Mouse (Mus musculus) adrenal gland, adult 8-10 months (tissue): ENCODE data around the gene Nipal3. TPM values are rescaled to one million over a fixed set of nuclear protein-coding genes. Genes with fewer than 3 reads are reported as not detected.
A peak's percentile ranks its signal among the peaks of the same experiment; 100 is the strongest.

ENCODE experiments used
- DNase-seq: peaks from one replicate; pipeline ENCODE4 v3.0.0; 2022
- microRNA-seq, 2 experiments: library from miRNA; unstranded; fragments of <30 nt; microRNA quantifications; one replicate each; pipeline ENCODE4 v1.2.0; 2022
- total RNA-seq, 4 experiments: library from RNA; stranded (reverse); gene quantifications; 2 replicates each; pipeline ENCODE4 v1.2.4; 2022

Nipal3 gene
- total RNA-seq, 4 experiments from 2014 or later, result 22.1 to 31.0 (median 26.2) TPM

- no peak for DNase-seq
These were observed 61.8 kb downstream of the Nipal3 start for GRCm38 (mm10) chr4:135433086-135433442.

- DNase-seq, result peak; percentile 50
These were observed 64.7 kb downstream of the Nipal3 start for GRCm38 (mm10) chr4:135429990-135430760.

- no peak for DNase-seq
These were observed 65.5 kb downstream of the Nipal3 start for GRCm38 (mm10) chr4:135429383-135429782.

- DNase-seq, result no peak
These were observed 68.3 kb downstream of the Nipal3 start for GRCm38 (mm10) chr4:135426587-135426986.

GRCm38 (mm10) chr4:135425625-135426024, 69.2 kb downstream of the Nipal3 start:
- no peak for DNase-seq

GRCm38 (mm10) chr4:135420961-135421360, 73.9 kb downstream of the Nipal3 start:
- no peak for DNase-seq

- DNase-seq, result no peak
These were observed 74.4 kb downstream of the Nipal3 start for GRCm38 (mm10) chr4:135420416-135420815.

- DNase-seq, result no peak
These were observed 74.8 kb downstream of the Nipal3 start for GRCm38 (mm10) chr4:135419996-135420395.

- no peak for DNase-seq
These were observed 78.5 kb downstream of the Nipal3 start for GRCm38 (mm10) chr4:135416367-135416766.

- no peak for DNase-seq
These were observed 81.3 kb downstream of the Nipal3 start for GRCm38 (mm10) chr4:135413491-135413890.

- no peak for DNase-seq
These were observed 83.2 kb downstream of the Nipal3 start for GRCm38 (mm10) chr4:135411633-135412032.

GRCm38 (mm10) chr4:135406180-135406579, 88.7 kb downstream of the Nipal3 start:
- no peak for DNase-seq

GRCm38 (mm10) chr4:135404916-135405315, 89.9 kb downstream of the Nipal3 start:
- DNase-seq, result no peak

- no peak for DNase-seq
These were observed 90.8 kb downstream of the Nipal3 start for GRCm38 (mm10) chr4:135404048-135404447.

- no peak for DNase-seq
These were observed 93.0 kb downstream of the Nipal3 start for GRCm38 (mm10) chr4:135401881-135402280.

GRCm38 (mm10) chr4:135397991-135398390, 96.8 kb downstream of the Nipal3 start, which contains the start of gene Ncmap:
Gene Ncmap, minus strand, starts transcription at chr4:135398227.
- no peak for DNase-seq

- no peak for DNase-seq
These were observed 97.3 kb downstream of the Nipal3 start for GRCm38 (mm10) chr4:135397551-135397950.

GRCm38 (mm10) chr4:135396303-135396702, 98.5 kb downstream of the Nipal3 start:
- no peak for DNase-seq

Small RNAs within 50 kb of the gene (microRNA-seq; reads per million reads assigned to microRNA genes)
- 0 reads per million in 2 experiments for gene Gm25317
- gene Mir700, result 110 to 178 reads per million in 2 experiments

Other genes starting within 250 kb of the Nipal3 start
- gene Clic4, start 222.2 kb downstream of the Nipal3 start, total RNA-seq, result 10 to 100 TPM; 59.8 to 89.0 (median 74.4) TPM
- 100 to 1,000 TPM in 3 of 4 experiments, 10 to 100 TPM in 1; 95.5 to 188 (median 137) TPM for gene Srrm1, start 141.7 kb downstream of the Nipal3 start, total RNA-seq
- 1 to 10 TPM in 1 of 4 experiments, under 1 TPM in 3; 0.46 to 1.0 (median 0.67) TPM for gene Ncmap, start 96.8 kb downstream of the Nipal3 start, total RNA-seq
- 10 to 100 TPM; 19.1 to 33.0 (median 27.2) TPM for gene Rcan3, start 61.2 kb downstream of the Nipal3 start, total RNA-seq
- gene Stpg1, start 248 bp downstream of the Nipal3 start, total RNA-seq, result 1 to 10 TPM in 2 of 4 experiments, under 1 TPM in 2; 0.84 to 1.8 (median 1.1) TPM
- gene Grhl3, start 78.6 kb upstream of the Nipal3 start, total RNA-seq, result under 1 TPM in 2 of 4 experiments, not detected in 2; 0.15 to 0.24 TPM
- gene Ifnlr1, start 191.2 kb upstream of the Nipal3 start, total RNA-seq, result under 1 TPM in 3 of 4 experiments, not detected in 1; 0.17 to 0.22 (median 0.18) TPM
- gene Il22ra1, start 233.1 kb upstream of the Nipal3 start, total RNA-seq, result 1 to 10 TPM in 2 of 4 experiments, under 1 TPM in 1, not detected in 1; 0.35 to 2.5 (median 1.1) TPM